Mouse (Mus musculus): Measurements from ENCODE around the gene Olfr930.

Olfr930 gene

GRCm38 (mm10) chr9:38929509-38929908 lies at the start of gene Olfr930:
Gene Olfr930, plus strand, starts transcription at chr9:38929809.
- no peak for DNase-seq

GRCm38 (mm10) chr9:38953401-38954123 lies 24.0 kb downstream of the Olfr930 start:
- DNase-seq = no peak

DNA sequence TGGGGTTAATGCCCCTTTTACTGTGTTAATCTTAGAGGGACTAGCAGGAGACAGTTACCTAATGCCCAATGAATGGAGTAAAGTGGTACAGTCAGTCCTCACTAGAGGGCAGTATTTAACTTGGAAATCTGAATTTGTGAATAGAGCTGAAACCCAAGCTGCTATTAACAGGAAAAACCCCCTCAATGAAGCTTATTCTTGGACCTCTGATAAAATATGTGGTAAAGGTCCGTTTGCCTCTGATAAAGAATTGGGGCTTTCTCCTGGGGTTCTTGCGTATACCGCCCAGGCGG lies 24.5 kb downstream of the Olfr930 start:
- peak; percentile 13 for DNase-seq

GRCm38 (mm10) chr9:38972013-38972412 lies 42.4 kb downstream of the Olfr930 start, which contains the start of gene Olfr933:
Gene Olfr933, plus strand, starts transcription at chr9:38972313.
- DNase-seq = no peak
